Mouse (Mus musculus): ENCODE data around the gene Zfhx3. TPM values are rescaled to one million over a fixed set of nuclear protein-coding genes. Genes with fewer than 3 reads are reported as not detected.

Zfhx3 gene
- polyA plus RNA-seq, 1 experiment from 2014 or later = 68.4 TPM

DNA sequence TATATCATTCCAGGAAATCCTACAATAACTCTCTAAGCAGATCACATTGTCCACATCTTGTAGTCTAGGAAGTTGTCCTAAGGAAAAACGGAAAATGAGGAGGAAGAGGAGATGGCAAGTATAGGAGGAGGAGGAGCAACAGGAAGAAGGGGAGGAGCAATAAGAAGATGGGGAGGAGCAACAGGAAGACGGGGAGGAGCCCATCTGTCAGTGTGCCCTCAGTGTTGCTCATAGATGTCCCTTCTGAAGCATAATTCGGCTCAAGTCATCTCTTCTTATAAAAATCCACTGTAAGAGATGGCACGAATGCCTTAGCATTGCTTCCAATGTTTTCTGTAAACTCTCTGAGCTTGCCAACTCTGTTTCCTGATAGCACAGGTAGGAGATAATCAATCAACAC, 640.8 kb downstream of the Zfhx3 start:
- no peaks in the 10 kb centered on the region for H3K9me3 ChIP-seq (ENCODE audit: control insufficient read depth, low read length)
- no peak overlapping the region for H3K4me3 ChIP-seq (replicated peaks; ENCODE audit: low read depth, low read length)
- ATAC-seq (ENCODE audit: low FRiP score, low TSS enrichment) = no peak
- 92% methylated on average over 4 of the region's 4 CpGs for WGBS
- no peaks in the 10 kb centered on the region for H3K27me3 ChIP-seq (ENCODE audit: control insufficient read depth, insufficient read depth, low read length)
- H3K4me1 ChIP-seq (ENCODE audit: control insufficient read depth, insufficient read depth, low read length) = peaks cover 2% of the 10 kb centered on the region; the same call in 1 of the 2 replicates
- H3K9ac ChIP-seq (replicated peaks; ENCODE audit: low read length) = no peak overlapping the region
- H3K27ac ChIP-seq (replicated peaks; ENCODE audit: low read depth, low read length) = no peak overlapping the region
- no peak for DNase-seq
- no peaks in the 10 kb centered on the region for H3K36me3 ChIP-seq (ENCODE audit: control insufficient read depth, insufficient read depth, low read length)
- no peak overlapping the region for H3K4me2 ChIP-seq (ENCODE audit: low read length)

DNA sequence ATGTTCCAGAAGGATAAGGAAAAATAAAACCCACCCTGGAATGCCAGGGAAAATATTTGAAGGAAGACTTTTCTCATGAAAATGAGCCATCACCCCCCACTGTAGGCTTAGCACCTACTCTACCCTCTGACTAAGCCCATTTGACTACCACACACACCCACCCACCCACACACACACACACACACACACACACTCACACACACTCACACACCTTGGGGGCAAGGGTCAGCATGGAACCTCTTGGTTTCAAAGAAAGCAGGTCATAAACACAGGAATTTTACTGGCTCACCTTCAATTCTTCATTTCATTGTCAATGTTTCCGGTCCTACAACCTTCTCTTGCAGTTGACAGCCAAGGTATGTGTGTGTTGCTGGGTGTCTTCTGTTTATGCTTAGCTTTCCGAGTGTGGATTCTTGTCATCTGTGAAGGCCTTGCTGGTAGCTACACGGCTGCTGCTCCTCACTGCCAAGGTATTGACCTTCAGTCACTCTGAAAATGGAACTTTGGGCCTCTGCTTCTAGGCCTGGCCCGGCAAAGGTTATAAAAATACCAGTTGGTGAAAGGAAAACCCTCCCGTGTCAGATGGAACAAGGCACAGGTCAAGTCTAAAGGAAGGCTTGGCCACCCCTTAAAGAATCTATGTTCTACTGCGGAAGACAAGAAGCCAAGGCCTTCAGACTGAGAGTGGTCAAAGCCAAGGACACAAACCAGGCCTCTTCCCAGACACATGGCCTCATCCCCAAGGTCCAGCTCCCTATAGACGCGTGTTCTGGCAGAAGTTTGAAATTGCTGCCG, 641.6 kb downstream of the Zfhx3 start:
- 95% methylated on average over 9 of the region's 9 CpGs for WGBS
- no peak overlapping the region for H3K4me3 ChIP-seq (replicated peaks; ENCODE audit: low read depth, low read length)
- H3K9ac ChIP-seq (replicated peaks; ENCODE audit: low read length) = no peak overlapping the region
- H3K4me1 ChIP-seq (ENCODE audit: control insufficient read depth, insufficient read depth, low read length) = no peaks in the 10 kb centered on the region
- H3K4me2 ChIP-seq (ENCODE audit: low read length) = no peak overlapping the region
- no peak overlapping the region for H3K27ac ChIP-seq (replicated peaks; ENCODE audit: low read depth, low read length)
- H3K9me3 ChIP-seq (ENCODE audit: control insufficient read depth, low read length) = no peaks in the 10 kb centered on the region
- H3K36me3 ChIP-seq (ENCODE audit: control insufficient read depth, insufficient read depth, low read length) = no peaks in the 10 kb centered on the region
- DNase-seq (no peak), ATAC-seq (ENCODE audit: low FRiP score, low TSS enrichment) (no peak)
- no peaks in the 10 kb centered on the region for H3K27me3 ChIP-seq (ENCODE audit: control insufficient read depth, insufficient read depth, low read length)

DNA sequence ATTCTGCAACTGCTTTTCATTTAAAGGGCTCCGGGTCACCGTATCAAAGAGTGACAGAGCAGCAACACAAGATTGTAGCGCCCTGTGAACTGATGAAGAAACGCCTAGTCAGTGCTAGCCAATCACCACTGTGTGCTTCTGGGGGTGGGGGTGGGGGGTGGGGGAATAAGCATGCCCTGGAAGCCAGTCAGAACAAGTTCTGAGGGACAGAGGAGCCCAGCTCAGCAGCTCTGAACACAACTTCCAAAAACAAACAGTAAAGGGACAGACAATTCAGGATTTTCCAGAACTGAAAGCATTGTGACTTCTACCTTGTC, 642.2 kb downstream of the Zfhx3 start:
- no peaks in the 10 kb centered on the region for H3K4me1 ChIP-seq (ENCODE audit: control insufficient read depth, insufficient read depth, low read length)
- no peaks in the 10 kb centered on the region for H3K27me3 ChIP-seq (ENCODE audit: control insufficient read depth, insufficient read depth, low read length)
- DNase-seq = no peak
- H3K4me2 ChIP-seq (ENCODE audit: low read length) = no peak overlapping the region
- WGBS = 91% methylated on average over 4 of the region's 4 CpGs
- H3K9me3 ChIP-seq (ENCODE audit: control insufficient read depth, low read length) = no peaks in the 10 kb centered on the region
- no peak overlapping the region for H3K27ac ChIP-seq (replicated peaks; ENCODE audit: low read depth, low read length)
- no peak overlapping the region for H3K4me3 ChIP-seq (replicated peaks; ENCODE audit: low read depth, low read length)
- ATAC-seq (ENCODE audit: low FRiP score, low TSS enrichment) = no peak
- no peaks in the 10 kb centered on the region for H3K36me3 ChIP-seq (ENCODE audit: control insufficient read depth, insufficient read depth, low read length)
- no peak overlapping the region for H3K9ac ChIP-seq (replicated peaks; ENCODE audit: low read length)

DNA sequence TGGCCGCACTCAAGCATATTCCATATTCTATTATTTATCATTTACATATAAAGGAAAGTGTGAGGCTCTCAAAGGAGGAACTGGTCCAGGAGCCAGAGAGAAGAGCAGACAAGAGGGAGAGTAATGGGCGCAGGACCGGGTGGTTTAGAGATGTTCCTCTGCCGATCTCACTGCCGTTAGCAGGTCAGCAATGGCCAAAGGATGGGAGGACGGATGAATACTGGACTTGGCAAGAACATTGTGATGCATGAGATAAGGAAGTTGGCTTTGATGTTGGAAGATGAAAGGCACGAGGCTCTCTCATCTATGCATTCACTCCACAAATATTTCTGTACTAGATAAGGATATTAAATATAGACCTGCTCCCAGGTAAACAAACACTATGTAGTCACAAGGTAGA, 648.6 kb downstream of the Zfhx3 start:
- no peak overlapping the region for H3K27ac ChIP-seq (replicated peaks; ENCODE audit: low read depth, low read length)
- H3K27me3 ChIP-seq (ENCODE audit: control insufficient read depth, insufficient read depth, low read length) = no peaks in the 10 kb centered on the region
- H3K9ac ChIP-seq (replicated peaks; ENCODE audit: low read length) = no peak overlapping the region
- 89% methylated on average over 7 of the region's 7 CpGs for WGBS
- no peak overlapping the region for H3K4me2 ChIP-seq (ENCODE audit: low read length)
- no peaks in the 10 kb centered on the region for H3K9me3 ChIP-seq (ENCODE audit: control insufficient read depth, low read length)
- DNase-seq (no peak), ATAC-seq (ENCODE audit: low FRiP score, low TSS enrichment) (no peak)
- no peak overlapping the region for H3K4me3 ChIP-seq (replicated peaks; ENCODE audit: low read depth, low read length)
- H3K36me3 ChIP-seq (ENCODE audit: control insufficient read depth, insufficient read depth, low read length) = no peaks in the 10 kb centered on the region
- 0 out of 2 replicates have a peak, but pooled peaks cover 5% of the 10 kb centered on the region for H3K4me1 ChIP-seq (ENCODE audit: control insufficient read depth, insufficient read depth, low read length)

DNA sequence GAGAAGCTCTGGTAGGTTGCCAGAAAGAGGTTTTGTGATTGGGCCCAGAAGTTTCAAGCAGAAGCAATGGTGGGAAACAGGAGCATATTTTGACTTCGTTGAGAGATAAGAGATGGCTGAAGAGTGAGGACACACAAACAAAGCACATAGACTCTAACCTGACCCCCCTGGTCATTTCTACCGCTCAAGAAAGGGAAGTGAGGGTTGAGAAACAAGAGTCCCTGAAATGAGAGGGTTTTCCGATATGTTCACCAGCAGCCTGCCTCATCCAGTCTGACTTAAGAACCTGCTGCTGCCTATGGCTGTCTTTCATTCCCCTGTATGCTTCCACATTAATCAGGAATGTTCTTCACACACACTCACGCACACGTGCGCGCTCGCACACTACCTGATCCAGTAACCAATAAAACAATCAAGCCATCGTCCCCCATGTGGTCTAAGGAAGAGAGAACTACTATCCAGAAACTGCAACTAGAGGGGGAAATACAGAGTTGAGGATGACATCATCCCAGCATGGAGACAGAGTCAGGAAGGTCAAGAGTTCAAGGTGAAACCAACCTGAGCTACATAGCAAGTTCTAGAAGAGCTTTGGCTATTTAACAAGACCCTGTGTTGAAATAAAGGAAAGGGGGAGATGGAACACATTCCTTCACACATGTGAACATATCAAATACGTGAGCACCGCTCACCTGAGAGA, 649.7 kb downstream of the Zfhx3 start:
- ATAC-seq (ENCODE audit: low FRiP score, low TSS enrichment) = no peak
- H3K27ac ChIP-seq (replicated peaks; ENCODE audit: low read depth, low read length) = no peak overlapping the region
- no peaks in the 10 kb centered on the region for H3K36me3 ChIP-seq (ENCODE audit: control insufficient read depth, insufficient read depth, low read length)
- 94% methylated on average over 11 of the region's 11 CpGs for WGBS
- 0 out of 2 replicates have a peak, but pooled peaks cover 5% of the 10 kb centered on the region for H3K4me1 ChIP-seq (ENCODE audit: control insufficient read depth, insufficient read depth, low read length)
- DNase-seq = no peak
- no peak overlapping the region for H3K9ac ChIP-seq (replicated peaks; ENCODE audit: low read length)
- no peak overlapping the region for H3K4me2 ChIP-seq (ENCODE audit: low read length)
- no peaks in the 10 kb centered on the region for H3K27me3 ChIP-seq (ENCODE audit: control insufficient read depth, insufficient read depth, low read length)
- H3K9me3 ChIP-seq (ENCODE audit: control insufficient read depth, low read length) = no peaks in the 10 kb centered on the region
- no peak overlapping the region for H3K4me3 ChIP-seq (replicated peaks; ENCODE audit: low read depth, low read length)

DNA sequence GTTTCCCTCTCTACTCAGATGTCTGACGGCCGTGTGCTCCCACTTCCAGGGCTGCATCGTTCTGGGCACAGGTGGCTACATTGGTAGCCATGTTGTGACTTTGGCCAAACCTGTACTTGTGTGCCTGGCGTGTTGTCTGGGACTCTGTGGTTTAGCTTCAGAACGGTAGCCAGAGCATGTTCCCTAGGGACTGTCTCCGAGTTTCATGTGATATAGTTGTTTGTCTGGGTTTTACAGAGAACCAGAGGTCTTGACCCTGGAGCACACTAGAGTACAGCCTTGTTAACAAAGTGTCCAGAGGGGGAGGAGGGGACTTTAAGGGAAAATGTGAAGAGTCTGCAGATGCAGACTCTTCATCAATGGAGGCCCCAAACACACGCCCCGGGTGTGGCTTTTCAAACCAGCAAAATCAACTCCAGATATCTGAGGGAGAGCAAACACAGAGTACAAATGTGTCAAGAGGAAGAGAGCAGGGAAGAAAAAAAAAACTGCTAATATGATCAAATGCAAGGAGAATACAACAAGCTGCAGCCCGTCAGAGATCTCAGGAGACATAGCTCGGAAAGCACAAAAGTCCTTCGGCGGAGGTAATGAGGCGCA, 650.6 kb downstream of the Zfhx3 start:
- Histone ChIP-seq H3K4me2 (ENCODE audit: low read length) (no peak overlapping the region), H3K4me1 (ENCODE audit: control insufficient read depth, insufficient read depth, low read length) (0 out of 2 replicates have a peak, but pooled peaks cover 5% of the 10 kb centered on the region), H3K9me3 (ENCODE audit: control insufficient read depth, low read length) (no peaks in the 10 kb centered on the region), H3K36me3 (ENCODE audit: control insufficient read depth, insufficient read depth, low read length) (no peaks in the 10 kb centered on the region), H3K4me3 (replicated peaks; ENCODE audit: low read depth, low read length) (no peak overlapping the region), H3K27ac (replicated peaks; ENCODE audit: low read depth, low read length) (no peak overlapping the region), H3K27me3 (ENCODE audit: control insufficient read depth, insufficient read depth, low read length) (no peaks in the 10 kb centered on the region), H3K9ac (replicated peaks; ENCODE audit: low read length) (no peak overlapping the region)
- no peak for ATAC-seq (ENCODE audit: low FRiP score, low TSS enrichment)
- no peak for DNase-seq
- WGBS = 70% methylated on average over 13 of the region's 13 CpGs

DNA sequence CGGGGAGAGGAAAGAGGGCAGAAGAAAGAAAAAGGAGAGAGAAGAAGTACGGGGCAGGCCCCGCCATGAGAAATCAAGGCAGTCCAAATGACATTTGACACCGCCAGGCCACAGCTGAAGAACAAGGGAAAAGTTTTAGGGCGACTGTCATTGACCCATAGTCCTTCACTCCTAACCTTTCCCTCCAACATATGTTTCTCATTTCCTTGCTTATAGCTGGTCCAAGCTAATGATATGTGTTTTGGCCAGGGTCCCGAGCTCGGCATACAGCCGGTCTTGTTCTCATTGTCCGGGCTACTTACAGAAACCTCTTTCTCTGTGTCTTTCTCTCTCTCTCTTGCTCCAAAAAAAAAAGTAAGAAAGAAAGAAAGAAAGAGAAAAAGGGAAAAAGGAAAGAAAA, 651.4 kb downstream of the Zfhx3 start:
- Histone ChIP-seq H3K4me2 (ENCODE audit: low read length) (no peak overlapping the region), H3K4me3 (replicated peaks; ENCODE audit: low read depth, low read length) (no peak overlapping the region), H3K4me1 (ENCODE audit: control insufficient read depth, insufficient read depth, low read length) (0 out of 2 replicates have a peak, but pooled peaks cover 5% of the 10 kb centered on the region), H3K27ac (replicated peaks; ENCODE audit: low read depth, low read length) (no peak overlapping the region), H3K36me3 (ENCODE audit: control insufficient read depth, insufficient read depth, low read length) (no peaks in the 10 kb centered on the region), H3K27me3 (ENCODE audit: control insufficient read depth, insufficient read depth, low read length) (no peaks in the 10 kb centered on the region), H3K9me3 (ENCODE audit: control insufficient read depth, low read length) (no peaks in the 10 kb centered on the region), H3K9ac (replicated peaks; ENCODE audit: low read length) (no peak overlapping the region)
- DNase-seq (no peak), ATAC-seq (ENCODE audit: low FRiP score, low TSS enrichment) (no peak)
- WGBS = 71% methylated on average over 9 of the region's 9 CpGs

DNA sequence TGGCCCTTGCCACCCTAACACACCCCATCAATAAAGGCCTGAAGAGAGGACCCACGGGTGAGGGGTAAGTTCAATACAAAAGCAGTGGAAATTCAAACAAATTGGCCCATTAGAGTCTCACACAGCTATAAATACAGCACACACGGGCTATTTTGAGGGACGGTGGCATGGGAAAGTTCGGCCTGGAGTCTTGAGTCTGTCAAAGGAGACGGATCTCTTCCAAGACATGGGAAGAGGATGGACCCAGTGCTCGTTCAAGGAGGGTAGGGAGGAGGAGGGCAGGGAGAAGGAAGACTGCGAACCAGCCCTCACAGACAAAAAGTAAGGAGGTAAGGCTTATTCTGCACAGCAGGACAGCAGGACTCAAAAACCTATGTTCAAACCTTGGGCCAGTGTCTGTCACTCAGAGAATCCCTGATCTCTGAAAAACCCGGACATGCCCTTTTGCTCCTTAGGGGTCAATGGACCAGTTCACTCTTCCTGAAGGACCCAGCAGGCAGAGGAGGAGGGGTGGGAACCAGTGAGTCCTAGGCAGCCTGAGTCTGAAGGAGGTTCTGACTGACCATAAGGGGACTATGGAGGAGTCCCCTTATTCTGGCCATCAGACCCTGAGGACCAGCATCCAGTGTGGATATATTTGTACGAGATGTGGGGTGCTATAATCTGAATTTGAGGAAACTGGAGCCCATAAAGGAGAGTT, 652.1 kb downstream of the Zfhx3 start:
- ATAC-seq (ENCODE audit: low FRiP score, low TSS enrichment) = no peak
- no peak for DNase-seq

More for the DNA sequence above, 652.1 kb downstream of the Zfhx3 start:
- Histone ChIP-seq H3K9ac (replicated peaks; ENCODE audit: low read length) (no peak overlapping the region), H3K4me3 (replicated peaks; ENCODE audit: low read depth, low read length) (no peak overlapping the region), H3K27me3 (ENCODE audit: control insufficient read depth, insufficient read depth, low read length) (no peaks in the 10 kb centered on the region), H3K36me3 (ENCODE audit: control insufficient read depth, insufficient read depth, low read length) (no peaks in the 10 kb centered on the region), H3K4me2 (ENCODE audit: low read length) (no peak overlapping the region), H3K27ac (replicated peaks; ENCODE audit: low read depth, low read length) (peak overlapping the region; percentile 33; the same call in 1 of the 2 replicates), H3K4me1 (ENCODE audit: control insufficient read depth, insufficient read depth, low read length) (0 out of 2 replicates have a peak, but pooled peaks cover 5% of the 10 kb centered on the region), H3K9me3 (ENCODE audit: control insufficient read depth, low read length) (no peaks in the 10 kb centered on the region)
- 58% methylated on average over 9 of the region's 9 CpGs for WGBS
